Mouse (Mus musculus): ENCODE data around the gene Pnliprp1. TPM values are rescaled to one million over a fixed set of nuclear protein-coding genes. Genes with fewer than 3 reads are reported as not detected.

The Pnliprp1 gene
- total and polyA plus RNA-seq, 3 experiments = not detected

DNA sequence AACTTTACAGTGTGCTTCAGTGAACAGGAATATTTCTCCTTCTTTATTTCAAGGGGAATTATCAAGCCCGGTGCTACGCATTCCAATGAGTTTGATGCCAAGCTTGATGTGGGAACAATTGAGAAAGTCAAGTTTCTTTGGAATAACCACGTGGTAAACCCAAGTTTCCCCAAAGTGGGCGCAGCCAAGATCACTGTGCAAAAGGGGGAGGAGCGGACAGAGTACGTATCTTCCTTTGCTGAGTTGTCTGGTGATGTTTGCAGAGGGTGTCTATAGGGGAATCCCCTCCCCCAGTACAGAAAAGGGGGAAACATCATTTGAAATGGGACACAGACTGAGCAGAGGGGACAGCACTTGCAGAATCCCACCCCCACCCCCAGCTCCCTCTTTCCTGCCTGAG is 12.3 kb downstream of the Pnliprp1 start:
- no peaks in the 10 kb centered on the region for H3K79me2 ChIP-seq (ENCODE audit: control insufficient read depth, insufficient read depth, low read length, poor library complexity)
- no peak for DNase-seq (ENCODE audit: low read depth, low spot score)
- no peaks in the 10 kb centered on the region for H3K4me1 ChIP-seq (ENCODE audit: control insufficient read depth in 1 of 2, insufficient read depth in 2 of 2, low read length in 2 of 2)
- no peaks in the 10 kb centered on the region for H3K9me3 ChIP-seq (replicated peaks; ENCODE audit: insufficient read depth, low read length)
- H3K9ac ChIP-seq (ENCODE audit: control insufficient read depth, low read depth, low read length, poor library complexity, severe bottlenecking) = no peak overlapping the region
- no peak overlapping the region for H3K27ac ChIP-seq (ENCODE audit: control insufficient read depth, low read depth, low read length)
- TF ChIP-seq ZKSCAN1 (IDR thresholded peaks at IDR 0.05; ENCODE audit: low read depth, low read length) = no peak
- TF ChIP-seq POLR2A (IDR thresholded peaks at IDR 0.05; ENCODE audit: control insufficient read depth in 1 of 2, insufficient read depth in 1 of 2, low read depth in 1 of 2, low read length in 2 of 2, poor library complexity in 1 of 2) = no peak
- no peak for TF ChIP-seq RCOR1 (IDR thresholded peaks at IDR 0.05; ENCODE audit: low read depth, low read length)
- TF ChIP-seq TBP (IDR thresholded peaks at IDR 0.05; ENCODE audit: low read depth, low read length) = no peak
- no peak overlapping the region for H3K4me3 ChIP-seq (ENCODE audit: control insufficient read depth in 1 of 2, insufficient read depth in 1 of 2, low read depth in 2 of 2, low read length in 2 of 2)
- no peaks in the 10 kb centered on the region for H3K27me3 ChIP-seq (ENCODE audit: control insufficient read depth in 1 of 2, insufficient read depth in 2 of 2, low read length in 2 of 2)
- H3K36me3 ChIP-seq (ENCODE audit: control insufficient read depth in 1 of 2, insufficient read depth in 2 of 2, low read length in 2 of 2) = no peaks in the 10 kb centered on the region

- Histone ChIP-seq H3K36me3 (ENCODE audit: control insufficient read depth in 1 of 2, insufficient read depth in 2 of 2, low read length in 2 of 2) (no peaks in the 10 kb centered on the region), H3K27ac (ENCODE audit: control insufficient read depth, low read depth, low read length) (no peak overlapping the region), H3K9me3 (replicated peaks; ENCODE audit: insufficient read depth, low read length) (no peaks in the 10 kb centered on the region), H3K4me1 (ENCODE audit: control insufficient read depth in 1 of 2, insufficient read depth in 2 of 2, low read length in 2 of 2) (no peaks in the 10 kb centered on the region), H3K79me2 (ENCODE audit: control insufficient read depth, insufficient read depth, low read length, poor library complexity) (no peaks in the 10 kb centered on the region), H3K4me3 (ENCODE audit: control insufficient read depth in 1 of 2, insufficient read depth in 1 of 2, low read depth in 2 of 2, low read length in 2 of 2) (no peak overlapping the region), H3K9ac (ENCODE audit: control insufficient read depth, low read depth, low read length, poor library complexity, severe bottlenecking) (no peak overlapping the region), H3K27me3 (ENCODE audit: control insufficient read depth in 1 of 2, insufficient read depth in 2 of 2, low read length in 2 of 2) (no peaks in the 10 kb centered on the region)
- TF ChIP-seq MAZ (IDR thresholded peaks at IDR 0.05; ENCODE audit: low read depth, low read length) (no peak), ETS1 (IDR thresholded peaks at IDR 0.05; ENCODE audit: low read depth, low read length) (no peak), CHD1 (IDR thresholded peaks at IDR 0.05; ENCODE audit: low read depth, low read length) (no peak), ZKSCAN1 (IDR thresholded peaks at IDR 0.05; ENCODE audit: low read depth, low read length) (no peak), MAX (IDR thresholded peaks at IDR 0.05; ENCODE audit: low read length) (no peak), USF1 (IDR thresholded peaks at IDR 0.05; ENCODE audit: low read depth, low read length) (no peak), BHLHE40 (IDR thresholded peaks at IDR 0.05; ENCODE audit: borderline replicate concordance, low read depth, low read length) (no peak), NELFE (IDR thresholded peaks at IDR 0.05; ENCODE audit: low read depth, low read length) (no peak), RCOR1 (IDR thresholded peaks at IDR 0.05; ENCODE audit: low read depth, low read length) (no peak), GABPA (IDR thresholded peaks at IDR 0.05; ENCODE audit: low read depth, low read length) (no peak), EP300 (IDR thresholded peaks at IDR 0.05; ENCODE audit: low read depth in 1 of 2, low read length in 2 of 2) (no peak), RAD21 (IDR thresholded peaks at IDR 0.05; ENCODE audit: low read depth, low read length) (no peak), GATA1 (IDR thresholded peaks at IDR 0.05; ENCODE audit: low read depth, low read length) (no peak), USF2 (IDR thresholded peaks at IDR 0.05; ENCODE audit: borderline replicate concordance in 1 of 2, insufficient read depth in 1 of 2, low read depth in 1 of 2, low read length in 2 of 2) (no peak), CTCF (IDR thresholded peaks at IDR 0.05 in 2 of 3, conservative IDR thresholded peaks at IDR 0.05 in 1 of 3; ENCODE audit: control insufficient read depth in 1 of 3, insufficient read depth in 1 of 3, low read depth in 2 of 3, low read length in 3 of 3, poor library complexity in 1 of 3, severe bottlenecking in 1 of 3) (no peak), KAT2A (conservative IDR thresholded peaks at IDR 0.05; ENCODE audit: low read depth, low read length) (no peak), MEF2A (IDR thresholded peaks at IDR 0.05; ENCODE audit: extremely low read depth, insufficient replicate concordance, low read depth, low read length, poor library complexity, severe bottlenecking) (no peak), MAFK (IDR thresholded peaks at IDR 0.05; ENCODE audit: borderline replicate concordance, low read depth, low read length) (no peak)
- DNase-seq (ENCODE audit: low read depth, low spot score) = no peak
These were observed 14.0 kb downstream of the Pnliprp1 start for GRCm38 (mm10) chr19:58742711-58743110.
